19 mouse cellular contexts compared by ENCODE assay signal in genomic region chr10:9579374-9579773, GRCm38 (mm10).
A peak's percentile ranks its signal among the peaks of the same experiment; 100 is the strongest.
DNase-seq lines count a peak whose midpoint lies in the region; ATAC-seq and TF ChIP-seq lines count a peak whose summit lies in the region.
"Had no signal": no experiment of that assay in that cellular context is flagged by ENCODE, and none has a peak within 500 bp of the region (broad histone marks: within the 10 kb centered on the region; RNA-seq: fewer than 3 reads in every experiment).

No protein-coding gene starts in this region.

- ATAC-seq in forebrain, embryonic 15.5 days (replicated peaks), result peak; percentile 44; the same call in 1 of the 2 replicates
- 0 out of 2 replicates have a peak, but pooled peaks have one; percentile 6 for ATAC-seq in forebrain, postnatal 0 days
- no peak for ATAC-seq in forebrain, embryonic 13.5 days
- ATAC-seq: CD4-positive, CD25-positive, alpha-beta regulatory T cell, adult 4 months had no signal

- H3K27me3 ChIP-seq in forebrain, embryonic 15.5 days, result peaks cover 4% of the 10 kb centered on the region; the same call in 1 of the 2 replicates
- no peaks in the 10 kb centered on the region for H3K27me3 ChIP-seq in forebrain, embryonic 10.5 days (ENCODE audit: poor library complexity, severe bottlenecking)
- H3K27me3 ChIP-seq in forebrain, postnatal 0 days (ENCODE audit: insufficient read depth, low read length), result no peaks in the 10 kb centered on the region; the same call in none of the 2 replicates
- H3K27me3 ChIP-seq in forebrain, embryonic 13.5 days, result no peaks in the 10 kb centered on the region
- H3K27me3 ChIP-seq: CH12.LX; embryonic facial prominence, embryonic 12.5 days had no signal

- no peak for DNase-seq in forebrain, embryonic 10.5 days (ENCODE audit: extremely low spot score, low spot score)
- no peak for DNase-seq in forebrain, postnatal 0 days
- DNase-seq in brain, embryonic 14.5 days (ENCODE audit: low read depth), result peak; percentile 70
- DNase-seq in kidney, postnatal 4 days, result no peak
- DNase-seq: adrenal gland, adult 2 months; adrenal gland, postnatal 10 days; adrenal gland, postnatal 25 days; cerebellum, adult 11-12 months; cerebellum, adult 2 months; cerebellum, adult 9-10 months; cerebellum, postnatal 10 days; cerebellum, postnatal 25 days had no signal

- no peak overlapping the region for H3K4me3 ChIP-seq in forebrain, embryonic 15.5 days
- no peak overlapping the region for H3K4me3 ChIP-seq in forebrain, embryonic 10.5 days
- no peak overlapping the region for H3K4me3 ChIP-seq in forebrain, postnatal 0 days (ENCODE audit: low read depth, low read length)
- no peak overlapping the region for H3K4me3 ChIP-seq in forebrain, embryonic 13.5 days
- H3K4me3 ChIP-seq: embryonic facial prominence, embryonic 10.5 days; embryonic facial prominence, embryonic 12.5 days had no signal

- H3K4me2 ChIP-seq in forebrain, embryonic 15.5 days (replicated peaks), result no peak overlapping the region
- H3K4me2 ChIP-seq in forebrain, postnatal 0 days (ENCODE audit: low read depth), result no peak overlapping the region
- no peak overlapping the region for H3K4me2 ChIP-seq in forebrain, embryonic 13.5 days
- H3K4me2 ChIP-seq: embryonic facial prominence, embryonic 12.5 days had no signal

- no peaks in the 10 kb centered on the region for H3K9me3 ChIP-seq in forebrain, embryonic 15.5 days
- no peaks in the 10 kb centered on the region for H3K9me3 ChIP-seq in forebrain, embryonic 10.5 days
- no peaks in the 10 kb centered on the region for H3K9me3 ChIP-seq in forebrain, postnatal 0 days (ENCODE audit: low read length)
- no peaks in the 10 kb centered on the region for H3K9me3 ChIP-seq in forebrain, embryonic 13.5 days (replicated peaks)
- H3K9me3 ChIP-seq: embryonic facial prominence, embryonic 10.5 days; embryonic facial prominence, embryonic 12.5 days; G1E had no signal

- no peak overlapping the region for H3K27ac ChIP-seq in forebrain, embryonic 15.5 days (replicated peaks)
- H3K27ac ChIP-seq in forebrain, embryonic 10.5 days, result no peak overlapping the region
- no peak overlapping the region for H3K27ac ChIP-seq in forebrain, postnatal 0 days (ENCODE audit: low read depth, low read length)
- no peak overlapping the region for H3K27ac ChIP-seq in forebrain, embryonic 13.5 days
- H3K27ac ChIP-seq: embryonic facial prominence, embryonic 10.5 days; embryonic facial prominence, embryonic 12.5 days had no signal

- H3K36me3 ChIP-seq in forebrain, embryonic 15.5 days, result no peaks in the 10 kb centered on the region
- no peaks in the 10 kb centered on the region for H3K36me3 ChIP-seq in forebrain, embryonic 10.5 days (replicated peaks)
- H3K36me3 ChIP-seq in forebrain, postnatal 0 days (ENCODE audit: insufficient read depth), result no peaks in the 10 kb centered on the region
- H3K36me3 ChIP-seq in forebrain, embryonic 13.5 days (ENCODE audit: poor library complexity, severe bottlenecking), result no peaks in the 10 kb centered on the region
- H3K36me3 ChIP-seq: embryonic facial prominence, embryonic 10.5 days; embryonic facial prominence, embryonic 12.5 days; G1E had no signal

- TF ChIP-seq CTCF in forebrain, postnatal 0 days (IDR thresholded peaks at IDR 0.05; ENCODE audit: low read depth), result no peak
- no peak for TF ChIP-seq CTCF in brain, embryonic 14.5 days (IDR thresholded peaks at IDR 0.05; ENCODE audit: borderline replicate concordance, extremely low read depth, insufficient read depth, insufficient read length)

- no peak overlapping the region for H3K9ac ChIP-seq in forebrain, embryonic 15.5 days (replicated peaks)
- no peak overlapping the region for H3K9ac ChIP-seq in forebrain, postnatal 0 days
- H3K9ac ChIP-seq in forebrain, embryonic 13.5 days, result no peak overlapping the region
- H3K9ac ChIP-seq: embryonic facial prominence, embryonic 12.5 days had no signal

- 63% methylated on average over 5 of the region's 5 CpGs for WGBS in forebrain, embryonic 15.5 days
- WGBS in forebrain, embryonic 10.5 days, result 94% methylated on average over 5 of the region's 5 CpGs
- WGBS in forebrain, postnatal 0 days, result 45% methylated on average over 5 of the region's 5 CpGs
- WGBS in forebrain, embryonic 13.5 days, result 84% methylated on average over 5 of the region's 5 CpGs

- H3K4me1 ChIP-seq in forebrain, embryonic 15.5 days, result no peaks in the 10 kb centered on the region
- 0 out of 2 replicates have a peak, but pooled peaks cover 6% of the 10 kb centered on the region for H3K4me1 ChIP-seq in forebrain, embryonic 10.5 days
- H3K4me1 ChIP-seq in forebrain, postnatal 0 days (ENCODE audit: insufficient read depth), result no peaks in the 10 kb centered on the region
- no peaks in the 10 kb centered on the region for H3K4me1 ChIP-seq in forebrain, embryonic 13.5 days
- H3K4me1 ChIP-seq: embryonic facial prominence, embryonic 12.5 days had no signal

- TF ChIP-seq POLR2A in brain, embryonic 14.5 days (IDR thresholded peaks at IDR 0.05; ENCODE audit: borderline replicate concordance, extremely low read depth, insufficient read depth, insufficient read length, poor library complexity, severe bottlenecking), result no peak
